Mouse (Mus musculus) hematopoietic stem cell, adult 5-6 weeks (primary cell): Measurements from ENCODE around the gene Hemgn. TPM values are rescaled to one million over a fixed set of nuclear protein-coding genes. Genes with fewer than 3 reads are reported as not detected.

Experiments
- ATAC-seq, 2 experiments: fragments of 125-278 bp in 1 of 2; replicated peaks in 1 of 2; 2 replicates each; pipeline ENCODE4 v1.8.0; 2016 to 2017; ENCODE audit warnings: inconsistent platforms in 2 of 2, mild to moderate bottlenecking in 2 of 2, moderate number of reproducible peaks in 2 of 2, low read depth in 1 of 2, moderate TSS enrichment in 1 of 2; ENCODE audit not compliant: low FRiP score in 2 of 2, poor library complexity in 2 of 2, severe bottlenecking in 2 of 2, insufficient read depth in 1 of 2, low TSS enrichment in 1 of 2
- total RNA-seq: library from RNA; stranded (forward); fragments of 172-1452, 232-1000 nt; gene quantifications from 2 replicates; pipeline ENCODE4 v1.2.3, GENCODE M21; 2017

Gene Hemgn
- total RNA-seq, 1 experiment from 2014 or later: 57.0 TPM

DNA sequence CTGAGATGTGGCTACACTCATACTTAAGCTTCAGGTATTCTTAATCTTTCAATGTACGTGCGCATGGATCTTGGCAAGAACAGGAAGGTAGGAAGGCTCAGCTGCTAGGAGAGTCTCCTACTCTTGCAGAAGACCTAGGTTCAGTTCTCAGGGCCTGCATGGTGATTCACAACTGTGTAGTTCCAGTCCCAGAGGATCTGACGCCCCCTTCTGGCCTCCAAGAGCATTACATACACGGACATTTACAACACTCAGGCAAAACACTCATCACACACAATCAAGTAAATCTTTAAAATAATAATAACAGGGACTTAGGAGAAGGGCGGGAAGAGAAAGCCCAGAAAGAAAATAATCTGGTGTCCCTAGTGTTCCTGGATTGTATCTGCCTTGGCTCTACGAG is 38.9 kb downstream of the Hemgn start:
- ATAC-seq: peak; percentile 44 to 56; a peak in 1 of 4 replicates

DNA sequence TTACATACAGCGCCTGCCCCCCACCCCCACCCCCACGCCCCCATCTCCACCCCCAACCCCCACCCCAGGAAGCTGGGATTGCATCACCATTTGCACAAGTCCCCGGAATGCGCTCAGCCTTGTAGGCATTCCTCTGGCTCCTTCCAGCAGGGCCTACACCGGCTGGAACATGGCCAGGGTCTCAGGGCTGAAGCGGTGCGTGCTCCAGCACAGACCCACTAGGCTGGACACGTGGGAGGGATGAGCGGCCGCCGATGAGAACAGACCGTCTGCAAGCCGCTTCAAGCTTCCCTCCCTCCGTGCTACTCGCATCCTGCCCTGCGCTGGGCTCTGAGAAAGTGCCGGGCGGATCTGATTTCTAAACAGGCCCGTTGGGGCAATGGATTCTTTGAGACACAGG is 42.3 kb downstream of the Hemgn start:
- peak in 1 of 2 experiments; percentile 34; a peak in 1 of 4 replicates for ATAC-seq

GRCm38 (mm10) chr4:46370406-46370805 is 42.9 kb downstream of the Hemgn start:
- ATAC-seq: no peak

GRCm38 (mm10) chr4:46369070-46369469 is 44.2 kb downstream of the Hemgn start:
- no peak for ATAC-seq

DNA sequence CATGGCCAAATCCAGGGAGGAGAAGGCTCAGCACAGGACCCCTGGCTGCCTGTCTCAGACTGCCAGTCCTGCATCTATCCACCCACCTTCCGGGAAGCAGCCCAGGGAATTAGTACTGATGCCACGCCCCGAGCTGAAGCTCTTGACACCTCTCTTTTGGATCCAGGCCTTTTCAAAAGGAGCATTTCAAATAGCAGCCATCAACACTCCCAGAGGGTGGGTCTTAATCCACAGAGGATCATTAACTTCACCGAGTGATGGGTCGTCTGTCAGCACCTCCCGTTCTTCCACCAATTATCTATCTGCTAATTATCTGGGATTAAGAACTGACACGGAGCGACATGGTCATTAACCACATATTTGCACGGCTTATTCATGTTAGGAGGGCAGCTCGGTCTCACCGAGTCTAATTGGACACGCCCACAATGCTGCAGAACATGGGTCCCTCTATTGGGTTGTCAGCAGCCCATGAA is 45.8 kb downstream of the Hemgn start:
- ATAC-seq: no peak

- no peak for ATAC-seq
Observed at GRCm38 (mm10) chr4:46364360-46364759, 48.9 kb downstream of the Hemgn start.

- no peak for ATAC-seq
Observed at GRCm38 (mm10) chr4:46361258-46361657, 52.0 kb downstream of the Hemgn start.

GRCm38 (mm10) chr4:46359539-46360253 is 53.6 kb downstream of the Hemgn start:
- peak in 1 of 2 experiments; percentile 31; a peak in 1 of 4 replicates for ATAC-seq

GRCm38 (mm10) chr4:46356351-46357133 is 56.8 kb downstream of the Hemgn start:
- peak; percentile 46 to 68; a peak in 2 of 4 replicates for ATAC-seq

DNA sequence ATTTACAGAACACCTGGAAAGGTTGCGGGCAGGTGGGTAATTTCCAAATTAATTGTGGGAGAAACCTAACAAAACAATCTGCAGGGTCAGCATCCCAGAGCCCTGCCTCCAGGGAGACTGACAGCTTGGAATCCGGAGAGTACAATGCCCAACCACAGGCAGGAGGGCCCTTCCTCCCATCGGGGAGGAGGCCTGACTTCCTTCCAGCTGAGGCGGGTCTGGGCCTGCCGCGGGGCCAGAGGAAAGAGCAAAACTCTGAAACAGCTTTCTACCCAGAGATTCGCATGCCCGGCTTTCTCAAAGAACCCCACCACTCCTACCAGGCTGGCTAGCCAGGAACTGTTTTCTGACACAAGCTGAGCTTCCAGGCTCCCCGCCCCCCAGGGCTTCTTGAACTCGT is 60.3 kb downstream of the Hemgn start:
- 0 out of 4 replicates have a peak, but pooled peaks of 1 of the 2 experiments have one; percentile 17 for ATAC-seq

- ATAC-seq: no peak
Observed at GRCm38 (mm10) chr4:46349530-46349929, 63.8 kb downstream of the Hemgn start.

DNA sequence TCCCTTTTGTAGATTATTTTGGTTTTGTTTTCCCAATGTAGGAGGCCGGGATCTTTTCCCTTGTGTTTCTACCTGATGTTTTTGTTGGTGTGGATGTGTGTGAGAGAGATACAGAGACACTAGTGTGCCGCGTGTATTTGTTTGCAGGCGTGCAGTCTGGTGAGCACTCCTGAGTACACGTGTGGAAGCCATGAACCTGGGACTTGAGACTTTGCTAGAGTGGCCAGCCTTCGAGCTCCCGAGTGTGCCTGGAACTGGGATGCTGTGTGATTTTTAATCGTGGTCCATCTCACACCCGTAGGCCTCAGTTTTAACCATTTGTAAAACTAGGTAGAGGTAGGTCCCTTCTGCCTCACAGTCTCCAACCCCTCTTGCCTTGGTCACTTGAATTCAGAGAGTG is 64.4 kb downstream of the Hemgn start:
- no peak for ATAC-seq

GRCm38 (mm10) chr4:46347580-46348515 is 65.5 kb downstream of the Hemgn start:
- ATAC-seq: no peak

GRCm38 (mm10) chr4:46347141-46347540 is 66.2 kb downstream of the Hemgn start:
- ATAC-seq: no peak

DNA sequence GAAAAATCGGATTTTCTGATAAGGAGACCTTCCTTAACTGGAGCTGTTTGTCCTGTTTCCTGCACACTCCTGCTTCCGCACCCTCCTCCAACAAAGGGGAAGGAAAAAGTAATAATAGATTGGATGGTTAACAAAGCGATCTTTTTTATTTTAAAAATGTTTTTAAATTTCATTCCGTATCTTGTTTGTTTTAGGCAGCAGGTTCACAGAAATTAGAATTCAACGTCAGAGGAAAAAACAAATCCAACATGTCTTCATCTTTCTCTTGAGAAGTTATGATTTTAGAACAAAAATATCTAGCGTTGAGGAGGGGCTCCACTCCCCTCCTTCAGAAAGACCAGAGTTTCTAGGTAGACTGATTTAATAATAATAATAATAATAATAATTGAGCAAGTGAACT is 67.1 kb downstream of the Hemgn start:
- ATAC-seq: no peak

DNA sequence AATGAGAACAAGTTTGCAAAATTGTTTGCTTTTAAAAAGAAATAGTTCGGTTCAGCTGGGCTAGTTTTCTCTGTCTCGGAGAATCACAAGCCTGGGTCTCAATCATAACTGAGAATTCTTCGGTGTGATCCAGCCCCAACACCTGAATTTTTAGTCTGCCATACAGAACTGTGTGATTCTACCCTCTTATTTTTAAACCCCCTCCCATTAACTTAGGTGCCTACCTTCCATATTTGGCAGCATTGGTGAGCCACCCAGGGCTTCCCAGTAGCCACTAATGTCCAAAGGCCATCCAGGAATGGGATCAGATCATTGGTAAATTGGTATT is 67.6 kb downstream of the Hemgn start:
- ATAC-seq: no peak

- no peak for ATAC-seq
Observed at GRCm38 (mm10) chr4:46345056-46345772, 68.1 kb downstream of the Hemgn start.
